Mouse (Mus musculus): ENCODE results near the gene 1700016C15Rik. TPM values are rescaled to one million over a fixed set of nuclear protein-coding genes. Genes with fewer than 3 reads are reported as not detected.

The 1700016C15Rik gene
- not detected for total RNA-seq (2021)
- long read RNA-seq, experiment 1, result 0 reads
- long read RNA-seq, experiment 2, result 0 reads

- no peak within 1 kb of the TSS for H3K4me3 ChIP-seq
- H3K27ac ChIP-seq, result no peak within 1 kb of the TSS
- TF ChIP-seq CTCF (conservative IDR thresholded peaks at IDR 0.05), result no peak
- no peak for DNase-seq (ENCODE audit: low spot score in 2 of 2)
Observed at GRCm38 (mm10) chr1:177729043-177730024, at the start of gene 1700016C15Rik. Gene 1700016C15Rik (plus strand): TSS chr1:177729814.

GRCm38 (mm10) chr1:177681239-177681638, 48.4 kb upstream of the 1700016C15Rik start:
- no peak overlapping the region for H3K4me3 ChIP-seq
- no peak for DNase-seq (ENCODE audit: low spot score in 2 of 2)
- no peak for TF ChIP-seq CTCF (conservative IDR thresholded peaks at IDR 0.05)
- no peak overlapping the region for H3K27ac ChIP-seq

DNA sequence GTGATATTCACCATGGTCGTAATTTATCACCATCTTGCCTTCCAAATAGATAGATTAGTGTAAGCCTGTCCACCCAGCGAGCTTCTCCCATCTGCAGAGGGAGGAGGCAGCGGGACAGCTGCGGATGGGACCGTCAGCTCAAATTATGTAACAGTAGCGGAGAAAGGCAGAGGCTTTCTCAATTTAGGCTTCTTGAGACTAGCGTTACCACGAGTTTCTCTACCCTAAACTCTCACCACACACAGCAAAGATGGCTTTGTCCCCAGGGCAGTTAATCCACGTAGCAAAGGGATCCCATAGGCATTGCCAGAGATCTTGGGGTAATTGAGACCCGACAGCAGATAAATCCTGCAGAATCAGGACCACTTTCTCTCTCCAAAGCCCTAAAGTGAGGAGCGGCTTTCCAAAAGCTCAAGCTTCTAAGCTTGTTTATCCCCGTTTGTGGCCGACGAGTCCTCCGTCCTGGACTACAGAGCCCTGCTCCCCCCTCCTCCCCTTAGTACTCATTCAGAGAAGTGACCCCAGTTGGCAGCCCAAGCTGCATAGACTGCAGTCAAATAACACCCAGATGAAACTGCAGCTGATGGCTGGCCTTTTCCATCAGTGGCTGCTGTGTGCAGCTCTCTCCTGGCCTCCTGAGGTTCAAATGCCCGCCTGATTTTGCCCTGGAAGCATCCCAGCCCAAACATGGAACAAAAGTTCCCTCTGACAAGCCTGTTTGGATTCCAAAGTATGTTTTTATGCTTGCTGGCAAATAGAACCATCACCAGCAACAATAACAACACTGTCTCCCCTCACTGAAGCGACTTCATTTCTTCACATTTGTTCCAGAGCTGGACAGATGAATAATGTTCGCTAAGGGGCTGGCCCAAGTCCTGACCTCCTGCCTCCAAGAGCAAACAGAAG, 45.4 kb upstream of the 1700016C15Rik start:
- peak in 1 of 2 experiments; percentile 32 for DNase-seq (ENCODE audit: low spot score in 2 of 2)
- peak overlapping the region; percentile 91 for H3K27ac ChIP-seq
- H3K4me3 ChIP-seq, result peak overlapping the region; percentile 37
- no peak for TF ChIP-seq CTCF (conservative IDR thresholded peaks at IDR 0.05)

DNA sequence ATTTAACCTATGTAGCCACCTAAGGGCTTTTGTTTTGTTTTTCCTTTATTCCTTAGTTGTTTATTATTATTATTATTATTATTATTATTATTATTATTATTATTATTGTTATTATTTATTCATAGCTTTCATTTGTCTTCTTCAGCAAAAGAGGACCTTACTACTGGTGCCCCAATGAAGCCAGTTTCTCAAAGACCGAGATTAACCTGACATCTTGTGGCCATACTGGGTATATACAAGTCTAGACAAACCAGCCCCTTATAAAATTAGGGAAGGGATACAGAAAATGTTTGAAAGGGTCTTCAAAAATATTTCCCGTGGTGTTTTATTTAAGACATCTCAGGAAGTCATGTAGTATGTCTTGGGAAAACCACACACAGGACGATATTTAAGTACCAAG, 44.7 kb upstream of the 1700016C15Rik start:
- H3K4me3 ChIP-seq, result no peak overlapping the region
- TF ChIP-seq CTCF (conservative IDR thresholded peaks at IDR 0.05), result peak; percentile 84
- peak; percentile 55 to 60 for DNase-seq (ENCODE audit: low spot score in 2 of 2)
- peak overlapping the region; percentile 91 for H3K27ac ChIP-seq

- no peak for TF ChIP-seq CTCF (conservative IDR thresholded peaks at IDR 0.05)
- Histone ChIP-seq H3K27ac (peak overlapping the region; percentile 75), H3K4me3 (no peak overlapping the region)
- no peak for DNase-seq (ENCODE audit: low spot score in 2 of 2)
Observed at GRCm38 (mm10) chr1:177686137-177686536, 43.5 kb upstream of the 1700016C15Rik start.

DNA sequence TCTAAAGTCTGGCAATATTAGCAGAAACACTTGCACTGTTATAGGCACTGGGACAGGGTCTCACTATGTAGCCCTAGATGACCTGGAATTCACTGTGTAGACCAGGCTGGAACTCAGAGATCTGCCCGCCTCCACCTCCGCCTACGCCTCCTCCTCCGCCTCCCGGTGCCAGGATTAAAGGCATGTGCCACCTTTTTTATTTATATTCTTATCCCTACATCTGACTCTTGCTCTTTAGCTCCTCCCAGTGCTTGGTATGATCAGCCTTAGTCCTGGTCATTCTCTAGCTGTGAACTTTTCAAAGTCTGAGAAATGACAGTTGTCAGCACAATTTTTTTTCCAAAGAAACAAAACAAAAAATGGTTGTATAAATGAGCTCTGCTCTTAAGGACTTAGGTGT, 42.6 kb upstream of the 1700016C15Rik start:
- DNase-seq (ENCODE audit: low spot score in 2 of 2), result peak; percentile 14 to 44
- Histone ChIP-seq H3K27ac (peak overlapping the region; percentile 75; the same call in 1 of the 2 replicates), H3K4me3 (no peak overlapping the region)
- peak; percentile 63 for TF ChIP-seq CTCF (conservative IDR thresholded peaks at IDR 0.05)

GRCm38 (mm10) chr1:177692491-177692890, 37.1 kb upstream of the 1700016C15Rik start:
- DNase-seq (ENCODE audit: low spot score in 2 of 2), result no peak
- Histone ChIP-seq H3K4me3 (no peak overlapping the region), H3K27ac (no peak overlapping the region)
- no peak for TF ChIP-seq CTCF (conservative IDR thresholded peaks at IDR 0.05)

DNA sequence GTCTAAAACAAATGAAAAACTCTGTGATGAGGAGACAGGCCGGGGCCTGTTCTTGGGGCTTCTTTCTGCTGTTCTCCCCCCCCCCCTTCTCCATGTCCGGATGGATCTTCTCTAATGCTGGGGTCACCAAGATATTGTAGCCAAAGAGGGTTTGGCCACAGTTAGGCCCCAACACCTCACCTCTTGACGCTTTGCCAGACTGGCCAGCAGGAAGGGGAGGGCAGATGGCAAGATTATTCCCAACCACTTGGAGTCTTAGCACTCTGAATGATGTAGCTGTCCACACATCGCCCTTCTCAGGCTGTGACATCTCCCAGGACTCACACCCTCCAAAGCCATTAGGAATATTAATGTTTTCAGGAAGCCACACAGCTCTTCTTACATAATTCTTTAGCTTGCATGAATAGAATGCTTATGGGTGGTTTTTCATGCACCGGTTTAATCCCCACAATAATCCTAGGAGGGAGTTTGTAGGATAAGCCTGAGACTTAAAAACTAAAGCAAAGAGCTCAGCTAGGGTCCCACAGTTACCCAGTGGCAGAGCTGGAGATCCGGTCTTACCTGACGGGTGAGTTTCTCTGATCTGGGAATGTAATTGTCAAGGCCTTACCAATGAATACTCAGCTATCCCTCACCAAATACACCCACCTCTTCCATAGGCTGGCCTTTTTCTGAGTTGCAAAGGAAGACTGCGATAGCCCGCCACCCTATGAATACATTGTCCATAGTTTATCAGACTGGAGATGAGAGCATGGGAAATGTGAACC, 35.9 kb upstream of the 1700016C15Rik start:
- no peak overlapping the region for H3K27ac ChIP-seq
- DNase-seq (ENCODE audit: low spot score in 2 of 2), result no peak
- H3K4me3 ChIP-seq, result no peak overlapping the region
- TF ChIP-seq CTCF (conservative IDR thresholded peaks at IDR 0.05), result no peak

DNA sequence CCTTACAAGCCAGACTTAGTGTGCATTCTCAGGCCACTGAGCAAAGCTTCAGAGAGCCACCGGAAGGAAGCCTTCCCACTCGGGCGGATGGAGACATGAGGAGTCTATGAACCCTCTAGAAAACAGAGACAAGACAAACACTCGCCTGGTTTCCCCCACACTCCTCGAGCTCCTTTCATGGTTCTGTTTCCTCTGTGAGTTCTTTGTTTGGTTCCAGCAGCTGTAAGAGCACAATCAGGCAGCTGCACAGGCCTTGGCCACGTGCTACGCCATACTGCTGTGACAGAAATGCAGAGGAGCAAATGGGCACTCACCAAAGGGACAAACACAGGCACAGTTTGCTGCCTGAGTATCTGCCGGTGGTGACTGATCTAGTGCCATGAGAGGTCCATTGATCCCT, 29.1 kb upstream of the 1700016C15Rik start:
- no peak overlapping the region for H3K27ac ChIP-seq
- no peak overlapping the region for H3K4me3 ChIP-seq
- TF ChIP-seq CTCF (conservative IDR thresholded peaks at IDR 0.05), result no peak
- DNase-seq (ENCODE audit: low spot score in 2 of 2), result peak in 1 of 2 experiments; percentile 22

DNA sequence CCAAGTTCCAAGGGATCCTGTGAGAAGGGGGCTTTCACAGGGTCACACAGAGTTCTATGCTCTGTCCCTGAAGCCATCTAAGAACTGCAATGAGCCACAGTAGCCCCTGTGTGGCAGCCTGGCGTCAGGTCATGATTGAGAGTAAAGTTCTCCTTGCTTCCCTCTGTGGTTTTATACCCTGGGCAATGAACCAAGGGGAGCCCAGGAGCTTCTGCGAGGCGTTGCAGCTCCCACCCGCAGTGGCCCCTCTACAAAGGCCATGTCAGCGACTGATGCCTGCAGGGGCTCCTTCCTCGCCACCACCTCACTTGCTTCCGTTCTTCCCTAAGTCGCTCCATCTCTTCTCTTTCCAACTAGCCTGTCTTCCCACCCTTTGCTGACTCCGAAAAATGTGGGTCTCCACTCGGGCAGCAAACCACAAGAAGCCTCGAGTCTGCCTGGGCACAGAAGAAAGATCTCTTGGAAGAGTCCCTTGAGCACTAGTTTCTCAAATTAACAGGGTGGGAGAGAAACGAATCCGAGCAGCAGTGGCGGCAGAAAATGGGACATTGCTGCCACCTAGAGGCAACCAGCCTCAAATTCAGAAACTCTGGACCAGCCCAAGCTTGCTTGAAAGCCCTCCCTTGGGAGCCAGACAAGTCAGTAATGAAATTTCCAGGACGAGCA, 27.0 kb upstream of the 1700016C15Rik start:
- Histone ChIP-seq H3K27ac (peak overlapping the region; percentile 63), H3K4me3 (peak overlapping the region; percentile 65)
- DNase-seq (ENCODE audit: low spot score in 2 of 2), result peak; percentile 85 to 86
- peak; percentile 81 for TF ChIP-seq CTCF (conservative IDR thresholded peaks at IDR 0.05)

- no peak for DNase-seq (ENCODE audit: low spot score in 2 of 2)
- Histone ChIP-seq H3K4me3 (no peak overlapping the region), H3K27ac (peak overlapping the region; percentile 63)
- no peak for TF ChIP-seq CTCF (conservative IDR thresholded peaks at IDR 0.05)
Observed at GRCm38 (mm10) chr1:177703147-177703807, 26.3 kb upstream of the 1700016C15Rik start.

Measured in layer of hippocampus, adult 2 months (tissue).